Mouse (Mus musculus) heart, adult 8-10 months (tissue): ENCODE results near the gene Elob. TPM values are rescaled to one million over a fixed set of nuclear protein-coding genes. Genes with fewer than 3 reads are reported as not detected.

Experiments
- DNase-seq: peaks from one replicate; pipeline ENCODE4 v3.0.0; 2022; ENCODE audit warnings: low spot score
- total RNA-seq, 4 experiments: library from RNA; stranded (reverse); gene quantifications; 2 replicates each; pipeline ENCODE4 v1.2.4; 2022

The Elob gene
- total RNA-seq, 4 experiments from 2014 or later = 321 to 411 (median 362) TPM

- no peak for DNase-seq
Measured at GRCm38 (mm10) chr17:23823614-23824013, 5.3 kb downstream of the Elob start.

GRCm38 (mm10) chr17:23823018-23823417 lies 5.9 kb downstream of the Elob start:
- DNase-seq = no peak

GRCm38 (mm10) chr17:23822094-23822493 lies 6.8 kb downstream of the Elob start:
- DNase-seq = no peak

GRCm38 (mm10) chr17:23820731-23821130 lies 8.2 kb downstream of the Elob start:
- DNase-seq = no peak

- DNase-seq = no peak
Measured at GRCm38 (mm10) chr17:23819235-23819634, 9.7 kb downstream of the Elob start.

- DNase-seq = no peak
Measured at GRCm38 (mm10) chr17:23818579-23818978, 10.4 kb downstream of the Elob start.

- no peak for DNase-seq
Measured at GRCm38 (mm10) chr17:23815641-23816040, 13.3 kb downstream of the Elob start.

GRCm38 (mm10) chr17:23807918-23808317 lies 21.0 kb downstream of the Elob start:
- DNase-seq = no peak

- DNase-seq = no peak
Measured at GRCm38 (mm10) chr17:23806867-23807266, 22.1 kb downstream of the Elob start.

GRCm38 (mm10) chr17:23804426-23805085 lies 24.4 kb downstream of the Elob start:
- no peak for DNase-seq

- DNase-seq = no peak
Measured at GRCm38 (mm10) chr17:23803366-23804041, 25.4 kb downstream of the Elob start.

GRCm38 (mm10) chr17:23802746-23803365 lies 26.1 kb downstream of the Elob start:
- peak; percentile 98 for DNase-seq

- DNase-seq = no peak
Measured at GRCm38 (mm10) chr17:23801627-23802026, 27.3 kb downstream of the Elob start.

GRCm38 (mm10) chr17:23797316-23797715 lies 31.6 kb downstream of the Elob start:
- DNase-seq = no peak

GRCm38 (mm10) chr17:23795323-23795722 lies 33.6 kb downstream of the Elob start:
- no peak for DNase-seq

- DNase-seq = no peak
Measured at GRCm38 (mm10) chr17:23791079-23791357, 37.9 kb downstream of the Elob start.

GRCm38 (mm10) chr17:23790269-23791078 lies 38.5 kb downstream of the Elob start, which contains the start of gene Srrm2:
Gene Srrm2 (plus strand): TSS chr17:23790532.
- DNase-seq = no peak

GRCm38 (mm10) chr17:23789749-23790268 lies 39.1 kb downstream of the Elob start:
- DNase-seq = no peak

GRCm38 (mm10) chr17:23788973-23789372 lies 40.0 kb downstream of the Elob start:
- no peak for DNase-seq

GRCm38 (mm10) chr17:23786510-23786931 lies 42.4 kb downstream of the Elob start:
- DNase-seq = no peak

GRCm38 (mm10) chr17:23785561-23786471 lies 43.1 kb downstream of the Elob start, which contains the start of gene Flywch2:
Gene Flywch2 (minus strand): TSS chr17:23786081.
- peak; percentile 46 for DNase-seq
